Mouse (Mus musculus) neutrophil, adult 59 days (primary cell): ENCODE measurements around the gene Ccdc87. TPM values are rescaled to one million over a fixed set of nuclear protein-coding genes. Genes with fewer than 3 reads are reported as not detected.

ENCODE experiments used
- total RNA-seq, 2 experiments: library from RNA; stranded (reverse); gene quantifications; 1 replicate in 1 of 2; 2 replicates in 1 of 2; pipeline ENCODE4 v1.2.4; 2023

Gene Ccdc87
- total RNA-seq: not detected

GRCm38 (mm10) chr19:4839149-4839548 lies at the start of gene Ccdc87, which contains the start of gene Ccs:
Gene Ccdc87, plus strand, starts transcription at chr19:4839366.
Gene Ccs, minus strand, starts transcription at chr19:4839332.

GRCm38 (mm10) chr19:4793831-4794422 lies 45.2 kb upstream of the Ccdc87 start, which contains the start of gene Rbm4:
Gene Rbm4, minus strand, starts transcription at chr19:4793901.

GRCm38 (mm10) chr19:4811063-4811908 lies 27.9 kb upstream of the Ccdc87 start, which contains the start of the genes Gm21992 and Rbm14:
Gene Gm21992, minus strand, starts transcription at chr19:4811612.
Gene Rbm14, minus strand, starts transcription at chr19:4811634.

GRCm38 (mm10) chr19:4854552-4855469 lies 15.6 kb downstream of the Ccdc87 start, which contains the start of gene Ctsf:
Gene Ctsf, plus strand, starts transcription at chr19:4855130.

GRCm38 (mm10) chr19:4877785-4878184 lies 38.6 kb downstream of the Ccdc87 start, which contains the start of gene Actn3:
Gene Actn3, minus strand, starts transcription at chr19:4877909.

GRCm38 (mm10) chr19:4878405-4879323 lies 39.5 kb downstream of the Ccdc87 start, which contains the start of gene Zdhhc24:
Gene Zdhhc24, plus strand, starts transcription at chr19:4878668.

Other genes with a start within 250 kb of the Ccdc87 start
- under 1 TPM; 0.49 to 0.88 TPM for gene Lrfn4, start 223.7 kb upstream of the Ccdc87 start, total RNA-seq
- 10 to 100 TPM; 12.7 to 12.8 TPM for gene Rce1, start 213.7 kb upstream of the Ccdc87 start, total RNA-seq
- gene Gm960, start 140.7 kb upstream of the Ccdc87 start, total RNA-seq: not detected
- gene Sptbn2, start 128.2 kb upstream of the Ccdc87 start, total RNA-seq: not detected
- 1 to 10 TPM; 6.2 to 8.2 TPM for gene Rbm4b, start 82.9 kb upstream of the Ccdc87 start, total RNA-seq
- 10 to 100 TPM; 36.7 to 43.1 TPM for gene Rbm4, start 45.5 kb upstream of the Ccdc87 start, total RNA-seq
- gene Gm21992, start 27.8 kb upstream of the Ccdc87 start, total RNA-seq: 10 to 100 TPM; 12.2 to 18.1 TPM
- 10 to 100 TPM; 47.6 to 49.2 TPM for gene Rbm14, start 27.7 kb upstream of the Ccdc87 start, total RNA-seq
- gene Ccs, start within 50 bp of the Ccdc87 start, total RNA-seq: 10 to 100 TPM; 12.8 to 19.1 TPM
- 1 to 10 TPM; 2.0 to 4.6 TPM for gene Ctsf, start 15.8 kb downstream of the Ccdc87 start, total RNA-seq
- gene Actn3, start 38.5 kb downstream of the Ccdc87 start, total RNA-seq: under 1 TPM; 0.16 to 0.29 TPM
- gene Zdhhc24, start 39.3 kb downstream of the Ccdc87 start, total RNA-seq: 1 to 10 TPM; 6.1 to 6.4 TPM
- under 1 TPM; 0.29 to 0.51 TPM for gene Bbs1, start 67.3 kb downstream of the Ccdc87 start, total RNA-seq
- gene Dpp3, start 88.9 kb downstream of the Ccdc87 start, total RNA-seq: 10 to 100 TPM; 49.1 to 52.7 TPM
- not detected for gene Peli3, start 103.8 kb downstream of the Ccdc87 start, total RNA-seq
- 10 to 100 TPM; 10.0 to 13.0 TPM for gene Mrpl11, start 122.8 kb downstream of the Ccdc87 start, total RNA-seq
- gene Npas4, start 150.9 kb downstream of the Ccdc87 start, total RNA-seq: not detected
- 1 to 10 TPM in 1 of 2 experiments, under 1 TPM in 1; 0.62 to 1.6 TPM for gene Slc29a2, start 184.5 kb downstream of the Ccdc87 start, total RNA-seq
- gene B4gat1, start 199.5 kb downstream of the Ccdc87 start, total RNA-seq: 1 to 10 TPM; 4.2 to 5.6 TPM
- not detected for gene AC124502.3, start 199.5 kb downstream of the Ccdc87 start, total RNA-seq
- gene Brms1, start 202.0 kb downstream of the Ccdc87 start, total RNA-seq: 10 to 100 TPM; 37.0 to 38.6 TPM
- gene Rin1, start 211.1 kb downstream of the Ccdc87 start, total RNA-seq: 1 to 10 TPM in 1 of 2 experiments, under 1 TPM in 1; 1.00 to 1.7 TPM
- not detected for gene Cd248, start 228.7 kb downstream of the Ccdc87 start, total RNA-seq
- not detected for gene Tmem151a, start 246.2 kb downstream of the Ccdc87 start, total RNA-seq
- 10 to 100 TPM; 13.7 to 18.4 TPM for gene Yif1a, start 249.2 kb downstream of the Ccdc87 start, total RNA-seq